Comparison of ENCODE assay signal across 8 mouse cellular contexts in the genomic region with DNA sequence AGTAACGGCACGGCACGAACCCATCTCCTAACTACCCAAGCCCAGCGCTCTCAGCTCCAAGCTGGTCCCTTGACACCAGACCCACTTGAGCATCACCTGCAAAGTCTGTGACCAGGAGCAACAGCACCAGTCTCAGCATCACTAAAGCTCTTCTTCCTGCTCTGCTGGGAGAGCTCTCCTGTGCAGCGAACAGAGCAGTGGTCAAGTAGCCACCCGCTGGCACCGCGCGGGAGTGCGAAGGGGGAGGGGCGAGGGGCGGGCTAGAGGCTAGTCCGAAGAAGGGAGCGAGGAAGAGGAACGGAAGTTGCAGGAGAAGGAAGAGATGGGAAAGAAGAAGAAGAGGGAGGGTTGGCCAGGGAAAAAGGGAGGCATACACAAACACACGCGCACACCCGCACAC. TPM values are rescaled to one million over a fixed set of nuclear protein-coding genes. Genes with fewer than 3 reads are reported as not detected.
DNase-seq lines count a peak whose midpoint lies in the region; ATAC-seq and TF ChIP-seq lines count a peak whose summit lies in the region.
"Had no signal": no experiment of that assay in that cellular context is flagged by ENCODE, and none has a peak within 500 bp of the region (broad histone marks: within the 10 kb centered on the region; RNA-seq: fewer than 3 reads in every experiment).

TSS of gene Spink2 (minus strand) at position 236 of the 400 bp plus-strand sequence.

- H3K4me2 ChIP-seq in heart, embryonic 11.5 days = peak within 1 kb of the TSS; percentile 75

- H3K27ac ChIP-seq in heart, embryonic 11.5 days (ENCODE audit: low read depth, low read length) = no peak within 1 kb of the TSS
- H3K27ac ChIP-seq in testis, adult 2 months (ENCODE audit: control insufficient read depth, insufficient read depth, low read depth, low read length) = peak within 1 kb of the TSS; percentile 95

- peak; percentile 45 for DNase-seq in WW6 (ENCODE audit: low read depth, low spot score)
- DNase-seq in embryo, embryonic 10 days (ENCODE audit: low spot score) = peak; percentile 68
- DNase-seq in kidney, postnatal 25 days = peak; percentile 24 to 48
- DNase-seq in spleen, postnatal 14 days (ENCODE audit: low spot score in 2 of 2) = no peak

- H3K9me3 ChIP-seq in heart, embryonic 11.5 days (replicated peaks; ENCODE audit: control insufficient read depth, low read length) = no peaks in the 10 kb centered on the region
- H3K9me3 ChIP-seq in megakaryocyte, embryonic 14.5 days = peaks cover 6% of the 10 kb centered on the region; the same call in 1 of the 2 replicates

- peak within 1 kb of the TSS; percentile 39 for H3K4me3 ChIP-seq in heart, embryonic 11.5 days (ENCODE audit: low read depth, low read length)
- H3K4me3 ChIP-seq in megakaryocyte, embryonic 14.5 days (replicated peaks) = peak within 1 kb of the TSS; percentile 81
- H3K4me3 ChIP-seq in testis, adult 2 months (ENCODE audit: control insufficient read depth, low read depth, low read length) = peak within 1 kb of the TSS; percentile 92

- peaks cover 2% of the 10 kb centered on the region; the same call in 1 of the 2 replicates for H3K27me3 ChIP-seq in heart, embryonic 11.5 days (ENCODE audit: control insufficient read depth, insufficient read depth, low read length)
- peaks cover 28% of the 10 kb centered on the region for H3K27me3 ChIP-seq in megakaryocyte, embryonic 14.5 days (replicated peaks)
- H3K27me3 ChIP-seq in testis, adult 2 months (ENCODE audit: control insufficient read depth, insufficient read depth, low read length) = no peaks in the 10 kb centered on the region

- WGBS in heart, embryonic 11.5 days (ENCODE audit: insufficient replicate concordance) = 3% methylated on average over 18 of the region's 18 CpGs

- peak within 1 kb of the TSS; percentile 52; the same call in 1 of the 2 replicates for H3K9ac ChIP-seq in heart, embryonic 11.5 days (ENCODE audit: low read depth, low read length)

- no peaks in the 10 kb centered on the region; the same call in 1 of the 2 replicates for H3K4me1 ChIP-seq in heart, embryonic 11.5 days (ENCODE audit: control insufficient read depth, insufficient read depth, low read length)
- H3K4me1 ChIP-seq in megakaryocyte, embryonic 14.5 days = peaks cover 11% of the 10 kb centered on the region
- peaks cover 13% of the 10 kb centered on the region for H3K4me1 ChIP-seq in testis, adult 2 months (ENCODE audit: control insufficient read depth, insufficient read depth, low read length)

- TF ChIP-seq CTCF in testis, adult 2 months (IDR thresholded peaks at IDR 0.05; ENCODE audit: control insufficient read depth, insufficient read depth, insufficient replicate concordance, low read depth, low read length) = no peak

- TF ChIP-seq POLR2A in testis, adult 2 months (IDR thresholded peaks at IDR 0.05; ENCODE audit: control insufficient read depth, low read depth, low read length) = peak; percentile 67

- peak; percentile 64 for ATAC-seq in heart, embryonic 11.5 days (replicated peaks; ENCODE audit: insufficient number of reproducible peaks, low FRiP score, low TSS enrichment)

- H3K36me3 ChIP-seq in heart, embryonic 11.5 days (ENCODE audit: control insufficient read depth, insufficient read depth, low read length) = no peaks in the 10 kb centered on the region
- H3K36me3 ChIP-seq in megakaryocyte, embryonic 14.5 days (replicated peaks; ENCODE audit: low read length) = no peaks in the 10 kb centered on the region
- no peaks in the 10 kb centered on the region for H3K36me3 ChIP-seq in testis, adult 2 months (ENCODE audit: control insufficient read depth, insufficient read depth, low read length)

RNA-seq across cellular contexts. Expression of gene Spink2, which starts in this region (rescaled TPM):
- 7.3 and 9.1 TPM in 2 replicates for polyA plus RNA-seq in heart, embryonic 11.5 days (2014; fragmentation: Nextera tagmentation; extraction: Ambion mirVana)
- polyA plus RNA-seq in megakaryocyte, embryonic 14.5 days (2012; ENCODE audit: insufficient read depth, low replicate concordance) = not detected in 2 replicates
- polyA plus RNA-seq in testis, adult 2 months (2012; rRNA removed) = 1,806 and 1,967 TPM in 2 replicates
- polyA plus RNA-seq: cerebellum, adult 2 months had no signal

Comparison
In these comparisons a context has a peak if more than half of its experiments do, and no peak if none do; other contexts are left out.
1. RNA of gene Spink2 (polyA plus RNA-seq): 1,806 to 1,967 TPM in testis, adult 2 months; 7.3 to 9.1 TPM in heart, embryonic 11.5 days and not detected in megakaryocyte, embryonic 14.5 days; every median in the first group is over 100 times any median in the second.
2. DNase-seq: peak in WW6 (single experiment), embryo, embryonic 10 days (single experiment) and kidney, postnatal 25 days (2 of 2); none in spleen, postnatal 14 days (0 of 2).
3. H3K4me3 ChIP-seq: peak in every context shown above with its lines; median percentile 92 in testis, adult 2 months; 81 in megakaryocyte, embryonic 14.5 days; 39 in heart, embryonic 11.5 days.